Mouse (Mus musculus): ENCODE measurements around the gene Serpina3j.

GRCm38 (mm10) chr12:104279056-104279435 lies 35.3 kb upstream of the Serpina3j start:
- TF ChIP-seq CTCF (conservative IDR thresholded peaks at IDR 0.05; ENCODE audit: low read length) (no peak), POU5F1 (IDR thresholded peaks at IDR 0.05; ENCODE audit: borderline replicate concordance, low read length) (no peak)

All from E14TG2a.4 (cell line).